Mouse (Mus musculus): ENCODE results near the gene Cacng3.

DNA sequence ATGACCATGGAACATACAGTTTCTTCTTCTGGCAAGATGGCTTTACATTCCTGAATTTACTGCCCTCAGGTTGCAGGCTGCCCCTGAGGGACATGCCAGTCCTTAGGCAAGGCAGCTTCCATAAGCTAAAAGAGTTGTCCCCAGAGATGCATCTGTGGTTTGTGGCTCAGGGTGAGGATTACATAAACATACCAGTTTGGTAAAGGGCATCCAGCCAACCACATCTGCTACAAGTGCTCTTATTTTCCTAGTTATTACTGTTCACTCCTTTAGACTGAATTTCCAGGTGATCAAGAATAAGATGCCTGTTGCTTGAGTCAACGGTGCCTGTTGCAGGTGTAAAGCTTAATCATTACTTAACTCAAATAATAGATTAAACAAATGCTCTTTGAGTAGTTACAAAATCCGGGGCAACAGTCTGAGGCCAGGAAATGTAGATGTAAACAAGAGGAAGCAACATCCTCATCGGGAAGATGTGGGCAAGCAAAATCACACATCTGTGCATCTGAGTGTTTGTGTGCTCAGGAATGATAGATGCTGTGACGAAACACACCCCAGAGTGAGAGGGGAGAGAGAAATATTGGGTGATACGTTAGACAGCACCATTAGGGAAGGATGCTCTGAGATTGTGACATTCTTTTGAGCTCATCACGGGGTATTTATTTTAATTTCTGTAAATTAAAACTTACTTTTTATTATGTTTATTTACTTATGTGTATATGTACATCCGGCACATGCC lies 4.8 kb upstream of the Cacng3 start:
- TF ChIP-seq CTCF (IDR thresholded peaks at IDR 0.05; ENCODE audit: extremely low read depth, insufficient read depth, insufficient read length, insufficient replicate concordance) (no peak), POLR2A (IDR thresholded peaks at IDR 0.05; ENCODE audit: low read depth, low read length) (no peak)

Data from spleen, adult 2 months (tissue).